Mouse (Mus musculus) myocyte (in vitro differentiated cells): ENCODE data around the gene Ttc41.

Experiments
- E2F4 ChIP-seq: IDR thresholded peaks from one replicate; pipeline ENCODE4 v1.6.1; 2011; ENCODE audit warnings: mild to moderate bottlenecking, control low read depth, moderate library complexity; ENCODE audit not compliant: insufficient read depth
- MAX ChIP-seq: IDR thresholded peaks from one replicate; pipeline ENCODE4 v1.6.1; 2011; ENCODE audit warnings: low read depth, mild to moderate bottlenecking, control low read depth
- MYOD1 ChIP-seq, 3 experiments: IDR thresholded peaks; one replicate each; pipeline ENCODE4 v1.6.1; 2011; ENCODE audit warnings: control low read depth in 2 of 3, low read depth in 2 of 3, mild to moderate bottlenecking in 2 of 3, moderate library complexity in 1 of 3; ENCODE audit not compliant: insufficient read length in 2 of 3, control insufficient read depth in 1 of 3
- POLR2A ChIP-seq: IDR thresholded peaks from one replicate; pipeline ENCODE4 v1.6.1; 2011; ENCODE audit warnings: low read depth, mild to moderate bottlenecking, control low read depth, moderate library complexity; ENCODE audit not compliant: insufficient read length
- REST ChIP-seq: IDR thresholded peaks from one replicate; pipeline ENCODE4 v1.6.1; 2011; ENCODE audit warnings: mild to moderate bottlenecking, control low read depth, moderate library complexity; ENCODE audit not compliant: insufficient read depth, insufficient read length
- SRF ChIP-seq: IDR thresholded peaks from one replicate; pipeline ENCODE4 v1.6.1; 2011; ENCODE audit warnings: low read depth; ENCODE audit not compliant: control insufficient read depth, insufficient read length
- TCF12 ChIP-seq: IDR thresholded peaks from one replicate; pipeline ENCODE4 v1.6.1; 2011; ENCODE audit warnings: mild to moderate bottlenecking, control low read depth; ENCODE audit not compliant: poor library complexity, insufficient read depth, severe bottlenecking
- USF1 ChIP-seq: IDR thresholded peaks from one replicate; pipeline ENCODE4 v1.6.1; 2011; ENCODE audit warnings: low read depth, mild to moderate bottlenecking, control low read depth, moderate library complexity

- TF ChIP-seq POLR2A (no peak), TCF12 (no peak), E2F4 (no peak), MYOD1 (IDR thresholded peaks at IDR 0.05; ENCODE audit: control insufficient read depth in 1 of 3, insufficient read length in 2 of 3, low read depth in 2 of 3) (no peak), REST (no peak), SRF (no peak), USF1 (no peak), MAX (no peak)
Observed at GRCm38 (mm10) chr10:86765344-86765966, 59.8 kb downstream of the Ttc41 start.
